Mouse (Mus musculus): ENCODE results near the gene Plrg1. TPM values are rescaled to one million over a fixed set of nuclear protein-coding genes. Genes with fewer than 3 reads are reported as not detected.
A peak's percentile ranks its signal among the peaks of the same experiment; 100 is the strongest.

Plrg1 gene
- polyA plus RNA-seq, 1 experiment from 2014 or later: 108 TPM

DNA sequence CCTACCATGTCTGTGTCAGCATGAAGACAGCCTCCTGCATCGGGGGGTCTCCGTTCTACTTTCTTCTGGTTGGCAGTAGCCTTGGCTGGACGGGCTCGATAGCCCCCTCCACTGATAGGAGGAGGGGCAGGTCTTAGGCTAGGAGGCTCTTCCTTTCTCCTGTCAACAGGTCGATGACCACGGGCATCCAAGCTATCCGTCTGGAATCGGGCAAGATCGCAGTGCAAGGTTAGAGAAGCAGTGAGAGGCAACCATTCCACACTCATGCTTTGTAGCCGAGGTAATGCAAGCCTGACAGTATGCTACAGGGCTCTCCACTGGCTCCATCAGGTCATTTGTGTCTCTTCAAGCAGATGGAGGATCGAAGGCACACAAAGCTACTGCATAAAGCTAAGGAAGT lies 8.7 kb upstream of the Plrg1 start:
- Histone ChIP-seq H3K4me2 (replicated peaks; ENCODE audit: low read depth, low read length) (no peak overlapping the region), H3K27me3 (ENCODE audit: insufficient read depth, low read length) (no peaks in the 10 kb centered on the region), H3K4me3 (ENCODE audit: low read length) (no peak overlapping the region), H3K9ac (replicated peaks; ENCODE audit: low read length) (no peak overlapping the region), H3K27ac (ENCODE audit: low read length) (no peak overlapping the region), H3K9me3 (ENCODE audit: low read length) (no peaks in the 10 kb centered on the region), H3K4me1 (ENCODE audit: insufficient read depth, low read length) (no peaks in the 10 kb centered on the region), H3K36me3 (ENCODE audit: insufficient read depth, low read length) (no peaks in the 10 kb centered on the region)
- no peak for ATAC-seq (ENCODE audit: low FRiP score, low TSS enrichment)
- 83% methylated on average over 11 of the region's 11 CpGs for WGBS

DNA sequence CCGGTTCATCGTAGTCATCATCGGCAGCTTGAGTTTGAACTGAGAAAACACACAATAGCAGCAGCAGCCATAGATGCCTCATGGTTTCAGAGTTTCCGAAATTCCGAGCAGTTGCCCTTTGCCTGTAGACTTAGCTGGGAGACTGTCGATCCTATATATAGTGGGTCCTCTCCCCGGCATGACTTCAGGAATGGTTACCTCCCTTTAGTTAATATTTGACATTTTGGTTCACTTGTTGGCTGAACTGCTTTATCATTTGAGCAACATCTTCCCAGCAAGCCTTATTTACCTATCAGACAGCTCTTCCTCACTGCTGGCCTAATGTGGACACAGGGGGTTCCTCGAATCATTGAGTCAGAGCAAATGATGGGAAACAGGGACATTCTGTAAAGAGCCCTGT lies 5.6 kb upstream of the Plrg1 start, which contains the start of gene Fgb:
Gene Fgb (minus strand): TSS at position 184 of the 400 bp plus-strand sequence.
- H3K27ac ChIP-seq (ENCODE audit: low read length): no peak within 1 kb of the TSS
- H3K36me3 ChIP-seq (ENCODE audit: insufficient read depth, low read length): no peaks in the 10 kb centered on the region
- no peaks in the 10 kb centered on the region for H3K9me3 ChIP-seq (ENCODE audit: low read length)
- no peak for ATAC-seq (ENCODE audit: low FRiP score, low TSS enrichment)
- no peaks in the 10 kb centered on the region for H3K4me1 ChIP-seq (ENCODE audit: insufficient read depth, low read length)
- H3K9ac ChIP-seq (replicated peaks; ENCODE audit: low read length): no peak within 1 kb of the TSS
- 81% methylated on average over 8 of the region's 8 CpGs for WGBS
- H3K4me3 ChIP-seq (ENCODE audit: low read length): no peak within 1 kb of the TSS
- no peak within 1 kb of the TSS for H3K4me2 ChIP-seq (replicated peaks; ENCODE audit: low read depth, low read length)
- H3K27me3 ChIP-seq (ENCODE audit: insufficient read depth, low read length): no peaks in the 10 kb centered on the region

DNA sequence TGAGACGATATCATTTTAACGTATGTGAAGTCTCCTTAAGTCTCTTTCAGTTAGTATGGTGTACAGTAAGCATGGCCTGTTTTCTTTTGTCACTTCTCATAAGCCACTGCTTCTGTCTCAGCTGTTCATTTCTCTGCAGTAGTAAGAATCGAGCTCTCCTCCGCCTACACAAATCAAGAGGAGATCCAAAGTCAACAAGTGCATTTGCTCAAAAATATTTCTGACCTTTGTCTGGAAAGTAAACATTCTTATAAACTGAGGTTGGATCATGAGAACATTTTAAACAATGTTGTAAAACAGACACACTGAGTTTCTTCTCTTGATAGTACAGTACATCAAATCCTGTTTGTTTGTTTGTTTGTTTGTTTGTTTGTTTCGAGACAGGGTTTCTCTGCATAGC lies 4.7 kb upstream of the Plrg1 start:
- Histone ChIP-seq H3K9me3 (ENCODE audit: low read length) (no peaks in the 10 kb centered on the region), H3K27ac (ENCODE audit: low read length) (no peak overlapping the region), H3K27me3 (ENCODE audit: insufficient read depth, low read length) (no peaks in the 10 kb centered on the region), H3K36me3 (ENCODE audit: insufficient read depth, low read length) (no peaks in the 10 kb centered on the region), H3K4me3 (ENCODE audit: low read length) (no peak overlapping the region), H3K9ac (replicated peaks; ENCODE audit: low read length) (no peak overlapping the region), H3K4me2 (replicated peaks; ENCODE audit: low read depth, low read length) (no peak overlapping the region), H3K4me1 (ENCODE audit: insufficient read depth, low read length) (no peaks in the 10 kb centered on the region)
- no peak for ATAC-seq (ENCODE audit: low FRiP score, low TSS enrichment)
- 64% methylated on average over 5 of the region's 5 CpGs for WGBS

DNA sequence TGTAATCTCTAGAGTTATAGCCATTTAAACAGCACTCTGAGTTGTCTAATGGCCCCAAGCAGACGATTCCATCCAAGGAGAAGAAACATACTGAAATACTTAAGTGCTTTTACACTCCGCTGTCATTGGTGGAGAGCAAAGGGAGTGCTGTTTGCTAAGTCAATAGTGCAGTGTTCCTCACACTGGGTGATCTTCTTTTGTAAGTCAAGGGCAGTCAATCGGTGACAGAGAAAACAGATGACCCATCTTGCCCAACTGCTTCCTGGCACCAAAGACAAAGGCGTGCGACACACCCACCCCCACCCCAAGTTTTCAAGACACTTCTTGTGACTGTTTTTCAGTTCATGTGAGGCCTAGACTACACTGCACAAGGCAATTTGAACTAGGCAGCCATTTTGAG lies 3.2 kb upstream of the Plrg1 start:
- 86% methylated on average over 5 of the region's 5 CpGs for WGBS
- Histone ChIP-seq H3K36me3 (ENCODE audit: insufficient read depth, low read length) (no peaks in the 10 kb centered on the region; the same call in 1 of the 2 replicates), H3K27me3 (ENCODE audit: insufficient read depth, low read length) (no peaks in the 10 kb centered on the region), H3K27ac (ENCODE audit: low read length) (no peak overlapping the region), H3K9ac (replicated peaks; ENCODE audit: low read length) (no peak overlapping the region), H3K9me3 (ENCODE audit: low read length) (no peaks in the 10 kb centered on the region), H3K4me2 (replicated peaks; ENCODE audit: low read depth, low read length) (no peak overlapping the region), H3K4me3 (ENCODE audit: low read length) (no peak overlapping the region), H3K4me1 (ENCODE audit: insufficient read depth, low read length) (peaks cover 8% of the 10 kb centered on the region)
- no peak for ATAC-seq (ENCODE audit: low FRiP score, low TSS enrichment)

DNA sequence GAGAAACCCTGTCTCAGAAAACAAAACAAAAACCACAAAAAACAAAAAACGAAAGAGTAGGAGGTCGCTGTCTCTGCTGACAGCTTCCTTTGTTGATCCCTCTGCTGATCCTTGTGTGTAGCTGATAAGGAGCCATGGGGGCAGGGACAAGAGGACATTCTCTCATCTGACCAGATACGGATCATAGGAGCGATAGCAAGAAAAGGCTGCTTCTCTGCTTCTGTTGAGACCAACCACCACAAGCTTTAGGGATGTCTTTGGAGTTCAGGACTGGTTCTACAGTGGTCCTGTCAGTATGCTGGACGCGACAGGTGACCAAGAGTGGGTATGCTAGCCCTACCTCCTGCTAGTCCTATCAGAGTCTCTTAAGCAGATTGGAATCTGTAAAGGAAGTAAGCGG lies 2.2 kb upstream of the Plrg1 start:
- Histone ChIP-seq H3K27ac (ENCODE audit: low read length) (no peak overlapping the region), H3K9me3 (ENCODE audit: low read length) (no peaks in the 10 kb centered on the region), H3K4me2 (replicated peaks; ENCODE audit: low read depth, low read length) (no peak overlapping the region), H3K27me3 (ENCODE audit: insufficient read depth, low read length) (no peaks in the 10 kb centered on the region), H3K4me1 (ENCODE audit: insufficient read depth, low read length) (peaks cover 8% of the 10 kb centered on the region), H3K9ac (replicated peaks; ENCODE audit: low read length) (no peak overlapping the region), H3K36me3 (ENCODE audit: insufficient read depth, low read length) (peaks cover 6% of the 10 kb centered on the region; the same call in 1 of the 2 replicates), H3K4me3 (ENCODE audit: low read length) (no peak overlapping the region)
- 93% methylated on average over 7 of the region's 7 CpGs for WGBS
- ATAC-seq (ENCODE audit: low FRiP score, low TSS enrichment): no peak

DNA sequence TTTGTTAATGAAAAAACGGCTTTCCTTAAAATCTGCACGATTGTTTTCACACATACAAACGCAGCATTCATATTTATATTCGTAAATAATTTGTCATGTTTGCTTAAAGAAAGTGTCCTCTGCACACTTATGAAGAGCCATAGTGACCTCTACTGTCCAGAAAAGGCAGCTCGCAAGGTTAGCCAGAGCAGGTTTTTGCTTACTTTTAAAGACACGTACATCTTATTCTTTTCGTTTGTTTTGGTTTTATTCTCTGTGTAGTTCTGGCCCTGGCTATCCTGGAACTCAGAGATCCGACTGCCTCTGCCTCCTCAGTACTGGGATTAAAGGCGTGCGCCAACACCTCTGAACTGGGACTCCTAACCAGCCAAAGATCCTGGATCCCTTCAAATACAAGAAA lies 1.6 kb upstream of the Plrg1 start:
- H3K9ac ChIP-seq (replicated peaks; ENCODE audit: low read length): no peak overlapping the region
- H3K4me2 ChIP-seq (replicated peaks; ENCODE audit: low read depth, low read length): no peak overlapping the region
- H3K27me3 ChIP-seq (ENCODE audit: insufficient read depth, low read length): no peaks in the 10 kb centered on the region
- H3K9me3 ChIP-seq (ENCODE audit: low read length): no peaks in the 10 kb centered on the region
- WGBS: 36% methylated on average over 10 of the region's 10 CpGs
- H3K36me3 ChIP-seq (ENCODE audit: insufficient read depth, low read length): peaks cover 11% of the 10 kb centered on the region
- H3K27ac ChIP-seq (ENCODE audit: low read length): no peak overlapping the region
- ATAC-seq (ENCODE audit: low FRiP score, low TSS enrichment): no peak
- H3K4me3 ChIP-seq (ENCODE audit: low read length): no peak overlapping the region
- H3K4me1 ChIP-seq (ENCODE audit: insufficient read depth, low read length): peaks cover 8% of the 10 kb centered on the region

DNA sequence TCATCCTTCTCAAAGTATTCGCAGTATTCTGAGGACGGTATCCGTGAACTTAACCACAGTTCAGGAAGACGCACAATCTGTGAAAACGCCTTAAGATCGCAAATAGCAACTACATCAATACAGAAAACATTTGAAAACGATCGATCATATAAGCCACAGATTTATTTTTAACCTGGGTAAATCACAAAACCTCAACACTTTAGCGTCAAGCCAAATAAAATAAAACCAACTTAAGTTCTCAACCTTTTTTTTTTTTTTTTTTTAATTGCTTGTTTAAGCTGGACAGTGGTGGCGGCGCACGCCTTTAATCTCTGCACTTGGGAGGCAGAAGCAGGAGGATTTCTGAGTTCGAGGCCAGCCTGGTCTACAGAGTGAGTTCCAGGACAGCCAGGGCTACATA lies 563 bp upstream of the Plrg1 start:
- peak overlapping the region; percentile 57; the same call in 1 of the 2 replicates for H3K9ac ChIP-seq (replicated peaks; ENCODE audit: low read length)
- ATAC-seq (ENCODE audit: low FRiP score, low TSS enrichment): no peak
- H3K27me3 ChIP-seq (ENCODE audit: insufficient read depth, low read length): no peaks in the 10 kb centered on the region
- H3K4me1 ChIP-seq (ENCODE audit: insufficient read depth, low read length): peaks cover 8% of the 10 kb centered on the region
- peak overlapping the region; percentile 50 for H3K4me2 ChIP-seq (replicated peaks; ENCODE audit: low read depth, low read length)
- peaks cover 21% of the 10 kb centered on the region for H3K36me3 ChIP-seq (ENCODE audit: insufficient read depth, low read length)
- H3K4me3 ChIP-seq (ENCODE audit: low read length): peak overlapping the region; percentile 80
- WGBS: 31% methylated on average over 13 of the region's 13 CpGs
- no peak overlapping the region for H3K27ac ChIP-seq (ENCODE audit: low read length)
- no peaks in the 10 kb centered on the region for H3K9me3 ChIP-seq (ENCODE audit: low read length)

DNA sequence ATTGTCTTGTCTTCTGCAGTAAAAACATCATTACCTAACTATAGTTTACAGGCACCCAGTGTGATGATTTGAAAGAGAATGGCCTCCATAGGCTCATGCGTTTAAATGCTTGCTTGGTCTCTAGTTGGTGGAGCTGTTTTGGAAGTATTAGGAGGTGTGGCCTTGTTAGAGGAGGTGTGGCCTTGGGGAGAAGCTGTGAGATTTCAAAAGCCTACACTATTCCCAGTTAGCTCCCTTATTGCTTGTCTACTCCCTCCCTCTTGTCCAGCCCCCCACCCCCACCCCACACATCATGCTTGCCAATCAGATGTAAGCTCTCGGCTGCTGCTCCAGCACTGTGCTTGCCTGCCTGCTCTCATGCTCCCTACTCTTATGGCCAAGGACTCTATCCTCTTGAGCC lies 1.7 kb downstream of the Plrg1 start:
- H3K36me3 ChIP-seq (ENCODE audit: insufficient read depth, low read length): peaks cover 43% of the 10 kb centered on the region
- no peak for ATAC-seq (ENCODE audit: low FRiP score, low TSS enrichment)
- H3K4me1 ChIP-seq (ENCODE audit: insufficient read depth, low read length): peaks cover 8% of the 10 kb centered on the region
- no peak overlapping the region for H3K4me3 ChIP-seq (ENCODE audit: low read length)
- WGBS: 95% methylated on average over 2 of the region's 2 CpGs
- no peak overlapping the region for H3K4me2 ChIP-seq (replicated peaks; ENCODE audit: low read depth, low read length)
- H3K9ac ChIP-seq (replicated peaks; ENCODE audit: low read length): no peak overlapping the region
- H3K27ac ChIP-seq (ENCODE audit: low read length): no peak overlapping the region
- no peaks in the 10 kb centered on the region for H3K27me3 ChIP-seq (ENCODE audit: insufficient read depth, low read length)
- no peaks in the 10 kb centered on the region for H3K9me3 ChIP-seq (ENCODE audit: low read length)

DNA sequence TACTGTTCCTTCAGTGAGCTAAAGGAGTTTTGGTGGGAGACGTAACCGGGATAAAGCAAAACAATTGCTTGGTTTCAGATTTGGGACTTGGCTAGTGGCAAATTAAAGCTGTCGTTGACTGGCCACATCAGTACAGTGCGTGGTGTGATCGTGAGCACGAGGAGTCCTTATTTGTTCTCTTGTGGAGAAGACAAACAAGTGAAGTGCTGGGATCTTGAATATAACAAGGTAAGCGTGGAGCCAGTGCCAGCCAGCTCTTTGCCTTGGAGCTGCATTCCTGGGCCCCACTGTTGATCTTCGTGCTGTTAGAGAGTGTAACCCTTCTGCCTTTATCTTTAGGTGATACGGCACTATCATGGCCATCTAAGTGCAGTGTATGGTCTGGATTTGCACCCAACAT lies 12.6 kb downstream of the Plrg1 start:
- Histone ChIP-seq H3K4me3 (ENCODE audit: low read length) (no peak overlapping the region), H3K9ac (replicated peaks; ENCODE audit: low read length) (no peak overlapping the region), H3K27me3 (ENCODE audit: insufficient read depth, low read length) (no peaks in the 10 kb centered on the region), H3K36me3 (ENCODE audit: insufficient read depth, low read length) (peaks cover 73% of the 10 kb centered on the region), H3K4me1 (ENCODE audit: insufficient read depth, low read length) (no peaks in the 10 kb centered on the region), H3K4me2 (replicated peaks; ENCODE audit: low read depth, low read length) (no peak overlapping the region), H3K9me3 (ENCODE audit: low read length) (no peaks in the 10 kb centered on the region), H3K27ac (ENCODE audit: low read length) (no peak overlapping the region)
- ATAC-seq (ENCODE audit: low FRiP score, low TSS enrichment): no peak
- 92% methylated on average over 9 of the region's 9 CpGs for WGBS

DNA sequence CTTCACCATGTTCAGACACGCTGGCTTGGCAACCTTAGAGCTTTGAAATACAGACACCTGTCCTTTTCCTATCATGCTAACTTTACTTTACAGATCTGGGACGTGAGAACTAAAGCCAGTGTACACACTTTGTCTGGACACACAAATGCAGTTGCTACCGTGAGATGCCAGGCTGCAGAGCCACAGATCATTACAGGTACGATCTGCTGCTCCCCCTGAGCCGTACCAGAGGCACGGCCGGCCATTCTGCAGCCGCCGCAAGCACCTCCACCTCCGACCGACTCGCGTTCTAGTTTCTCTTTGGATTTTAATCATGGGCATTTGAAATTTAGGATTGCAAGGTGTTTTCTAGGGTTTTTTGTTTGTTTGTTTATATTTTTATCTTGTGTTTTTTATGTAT lies 13.5 kb downstream of the Plrg1 start:
- Histone ChIP-seq H3K4me1 (ENCODE audit: insufficient read depth, low read length) (no peaks in the 10 kb centered on the region), H3K4me3 (ENCODE audit: low read length) (no peak overlapping the region), H3K36me3 (ENCODE audit: insufficient read depth, low read length) (peaks cover 67% of the 10 kb centered on the region), H3K27me3 (ENCODE audit: insufficient read depth, low read length) (no peaks in the 10 kb centered on the region), H3K4me2 (replicated peaks; ENCODE audit: low read depth, low read length) (no peak overlapping the region), H3K27ac (ENCODE audit: low read length) (no peak overlapping the region), H3K9me3 (ENCODE audit: low read length) (no peaks in the 10 kb centered on the region), H3K9ac (replicated peaks; ENCODE audit: low read length) (no peak overlapping the region)
- 97% methylated on average over 13 of the region's 13 CpGs for WGBS
- no peak for ATAC-seq (ENCODE audit: low FRiP score, low TSS enrichment)

DNA sequence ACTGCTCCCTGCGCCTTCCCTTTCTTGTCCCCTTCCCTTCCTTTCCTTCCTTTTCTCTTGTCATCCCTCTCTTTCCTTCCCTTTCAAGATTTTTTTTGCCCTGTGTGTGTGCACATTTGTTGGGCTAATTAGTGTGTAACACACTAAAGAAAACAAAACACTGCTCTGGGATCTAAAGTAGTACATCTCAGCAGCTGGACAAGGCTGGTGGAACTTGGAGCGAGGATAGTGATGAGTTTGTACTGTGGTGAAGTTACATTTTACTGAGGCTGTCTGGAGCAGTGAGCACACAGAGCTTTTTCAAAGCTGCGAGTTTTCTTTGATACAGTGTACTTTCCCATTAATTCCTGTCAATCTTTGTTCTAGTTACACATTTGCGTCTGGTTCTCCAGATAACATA lies 14.9 kb downstream of the Plrg1 start:
- WGBS: 85% methylated on average over 4 of the region's 4 CpGs
- ATAC-seq (ENCODE audit: low FRiP score, low TSS enrichment): no peak
- peaks cover 67% of the 10 kb centered on the region for H3K36me3 ChIP-seq (ENCODE audit: insufficient read depth, low read length)

More for the DNA sequence above, 14.9 kb downstream of the Plrg1 start:
- Histone ChIP-seq H3K27me3 (ENCODE audit: insufficient read depth, low read length) (no peaks in the 10 kb centered on the region), H3K9ac (replicated peaks; ENCODE audit: low read length) (no peak overlapping the region), H3K4me2 (replicated peaks; ENCODE audit: low read depth, low read length) (no peak overlapping the region), H3K27ac (ENCODE audit: low read length) (no peak overlapping the region), H3K4me1 (ENCODE audit: insufficient read depth, low read length) (no peaks in the 10 kb centered on the region), H3K9me3 (ENCODE audit: low read length) (no peaks in the 10 kb centered on the region), H3K4me3 (ENCODE audit: low read length) (no peak overlapping the region)
